Mouse (Mus musculus) adrenal gland, postnatal 36 days (tissue): Measurements from ENCODE around the gene Naa16. TPM values are rescaled to one million over a fixed set of nuclear protein-coding genes. Genes with fewer than 3 reads are reported as not detected.

Experiments used
- DNase-seq, 2 experiments: peaks; one replicate each; pipeline ENCODE4 v3.0.0; 2021; ENCODE audit warnings: mixed read lengths in 1 of 2
- total RNA-seq, 2 experiments: library from RNA; stranded (reverse); gene quantifications; 2 replicates each; pipeline ENCODE4 v1.2.3; 2021

Naa16 gene
- total RNA-seq, 2 experiments from 2014 or later, result 22.8 to 25.5 TPM

DNA sequence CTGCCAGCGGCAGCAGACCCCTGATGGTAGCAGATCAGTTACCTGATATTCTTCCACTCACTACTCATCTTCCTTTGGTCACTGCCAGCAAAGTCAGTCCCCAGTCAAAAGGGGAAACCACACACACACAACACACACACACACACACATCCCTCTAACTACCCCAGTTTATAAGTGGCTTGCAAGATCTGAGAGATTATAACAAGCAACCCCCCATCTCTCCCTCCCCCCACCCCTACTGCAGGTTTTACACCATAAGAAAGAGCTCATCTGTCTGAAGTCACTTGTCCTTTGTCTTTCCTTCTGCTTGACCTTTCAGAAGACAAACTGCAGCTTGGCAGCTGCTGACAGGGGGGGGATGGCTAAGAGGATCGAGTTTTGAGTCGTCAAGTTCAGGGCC lies 115.1 kb downstream of the Naa16 start:
- DNase-seq, result no peak

Other genes starting within 250 kb of the Naa16 start
- gene Zfp957, start 143.4 kb downstream of the Naa16 start, total RNA-seq, result not detected
- gene Rgcc, start 89.1 kb downstream of the Naa16 start, total RNA-seq, result 100 to 1,000 TPM; 122 to 238 TPM
- 1 to 10 TPM; 3.9 to 8.8 TPM for gene Mtrf1, start 7.0 kb upstream of the Naa16 start, total RNA-seq
- 1 to 10 TPM; 7.8 to 9.4 TPM for gene Kbtbd7, start 35.7 kb upstream of the Naa16 start, total RNA-seq
- under 1 TPM; 0.13 TPM for gene Kbtbd6, start 61.1 kb upstream of the Naa16 start, total RNA-seq
- 10 to 100 TPM; 22.1 to 26.0 TPM for gene Elf1, start 90.4 kb upstream of the Naa16 start, total RNA-seq
- 10 to 100 TPM; 39.7 to 42.7 TPM for gene Wbp4, start 90.7 kb upstream of the Naa16 start, total RNA-seq
- 100 to 1,000 TPM in 1 of 2 experiments, 10 to 100 TPM in 1; 96.7 to 149 TPM for gene Sugt1, start 196.9 kb upstream of the Naa16 start, total RNA-seq